Mouse (Mus musculus) B cell, adult 2 months (primary cell): ENCODE measurements at regions not wholly inside any gene's neighbourhood (a gene's known extent, or its start where the extent isn't known, plus 50 kb on each side); places are given as distances from the start of the nearest gene placed in this dataset.

Experiments used
- DNase-seq, 2 experiments: peaks; one replicate each; pipeline ENCODE4 v3.0.0; 2022

- DNase-seq: peak; percentile 17 to 18
Measured at GRCm38 (mm10) chr8:41824928-41825327, 408.1 kb upstream of the Frg1 start.

- no peak for DNase-seq
Measured at GRCm38 (mm10) chr8:41823041-41823440, 406.2 kb upstream of the Frg1 start.

- DNase-seq: no peak
Measured at GRCm38 (mm10) chr8:41821676-41822075, 404.8 kb upstream of the Frg1 start.

DNA sequence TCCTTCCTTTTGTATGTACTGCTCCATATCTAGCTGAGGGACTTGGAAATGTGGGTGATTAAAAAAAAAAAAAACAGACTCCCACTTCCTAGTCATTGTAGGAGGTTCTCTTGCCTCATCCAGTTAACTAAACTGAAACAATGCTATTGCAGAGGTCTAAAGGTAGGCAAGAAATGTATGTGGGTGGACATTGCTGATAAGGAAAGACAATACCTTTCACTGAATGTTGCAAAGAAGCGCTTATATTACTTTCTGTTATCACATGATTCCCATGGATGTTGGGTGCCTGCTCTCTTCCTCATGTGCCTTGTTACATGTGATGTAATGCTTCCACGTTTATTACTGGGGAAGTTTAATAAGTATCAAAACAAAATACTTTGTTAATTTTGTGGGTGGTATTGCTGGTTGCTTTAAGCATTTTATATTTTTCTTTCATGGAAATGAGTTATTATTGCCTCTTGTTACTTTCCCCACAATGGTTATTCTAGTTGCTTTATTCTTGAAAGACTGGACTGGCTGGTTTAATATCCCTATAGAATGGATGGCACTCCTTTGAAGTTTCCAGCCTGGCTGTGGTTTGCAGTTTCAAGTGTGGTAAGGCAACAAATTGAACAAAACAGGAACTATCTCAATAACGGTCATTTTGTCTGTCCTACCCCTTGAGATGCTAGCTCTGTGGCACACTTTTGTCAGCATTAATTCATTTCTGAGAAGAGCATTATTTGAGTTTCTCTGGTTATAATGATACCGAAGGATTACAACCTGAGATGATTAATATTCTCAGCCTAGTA, 403.9 kb upstream of the Frg1 start:
- no peak for DNase-seq

DNA sequence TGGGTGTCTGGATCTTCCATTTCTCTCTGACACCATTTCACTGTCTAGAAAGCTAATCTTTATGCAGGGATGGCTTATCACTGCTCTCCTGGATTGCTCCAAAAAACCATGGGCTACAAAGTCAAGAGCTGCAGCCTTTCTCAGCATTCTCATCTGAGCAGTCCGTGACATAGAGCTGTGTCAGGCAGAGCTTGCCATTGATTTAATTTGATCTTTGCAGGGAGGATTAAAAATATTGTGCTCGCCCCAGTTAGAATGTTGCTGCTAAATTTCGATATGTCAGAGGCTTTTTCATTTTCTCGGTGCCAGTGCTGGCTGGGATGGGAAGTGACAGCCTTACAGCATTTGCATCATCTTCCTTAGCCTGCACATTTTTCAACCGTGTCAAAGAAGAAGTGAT, 401.7 kb upstream of the Frg1 start:
- no peak for DNase-seq

GRCm38 (mm10) chr8:41818079-41818478, 401.2 kb upstream of the Frg1 start:
- DNase-seq: no peak

GRCm38 (mm10) chr8:41815272-41815671, 398.4 kb upstream of the Frg1 start:
- no peak for DNase-seq

GRCm38 (mm10) chr8:41795625-41796024, 378.8 kb upstream of the Frg1 start:
- no peak for DNase-seq

- no peak for DNase-seq
Measured at GRCm38 (mm10) chr8:41786952-41787861, 370.3 kb upstream of the Frg1 start.

DNA sequence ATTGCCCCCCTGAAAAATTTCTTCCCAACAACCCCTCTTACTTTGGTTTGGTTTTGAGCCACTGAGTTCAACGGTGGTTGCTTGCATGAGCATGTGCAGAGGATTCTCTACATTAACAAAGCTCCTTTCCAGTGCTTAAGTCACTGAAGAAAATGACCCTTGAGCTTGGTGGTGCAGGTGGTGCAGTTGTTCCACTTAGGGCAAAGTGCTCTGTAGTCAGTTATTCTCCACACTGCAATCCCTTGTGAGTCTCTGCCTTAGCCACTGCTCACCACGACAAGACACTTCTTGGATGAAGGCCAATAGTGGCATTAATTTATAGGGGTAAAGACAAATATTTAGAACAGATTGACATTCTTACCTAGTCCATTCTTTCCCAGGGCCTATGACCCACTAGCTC, 369.1 kb upstream of the Frg1 start:
- no peak for DNase-seq

GRCm38 (mm10) chr8:41782837-41783236, 366.0 kb upstream of the Frg1 start:
- no peak for DNase-seq

DNA sequence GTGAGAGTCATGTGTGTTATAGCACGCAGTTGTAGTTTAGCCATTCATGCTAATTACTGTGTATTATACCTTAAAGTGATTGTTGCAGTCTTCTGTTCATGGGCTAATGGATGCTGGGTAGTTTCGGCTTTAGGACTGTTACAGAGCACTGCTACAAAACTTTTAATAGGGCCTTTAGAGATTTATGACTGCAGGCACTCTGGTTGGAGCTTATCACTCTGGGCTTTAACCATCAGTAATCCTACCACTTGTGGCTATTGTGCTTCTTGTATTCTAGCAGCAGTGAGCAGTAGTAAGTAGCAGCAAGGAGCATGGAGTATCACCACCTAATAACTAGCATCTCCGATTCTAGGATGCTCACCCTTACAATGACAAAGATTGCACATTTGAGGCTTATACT, 362.6 kb upstream of the Frg1 start:
- DNase-seq: no peak

GRCm38 (mm10) chr8:41771729-41772128, 354.9 kb upstream of the Frg1 start:
- no peak for DNase-seq

GRCm38 (mm10) chr8:41753481-41753880, 336.6 kb upstream of the Frg1 start:
- DNase-seq: no peak

- DNase-seq: no peak
Measured at GRCm38 (mm10) chr8:41752641-41753040, 335.8 kb upstream of the Frg1 start.

- DNase-seq: no peak
Measured at GRCm38 (mm10) chr8:41747024-41747423, 330.1 kb upstream of the Frg1 start.

GRCm38 (mm10) chr8:41742796-41743670, 326.2 kb upstream of the Frg1 start:
- DNase-seq: no peak

GRCm38 (mm10) chr8:41717002-41717401, 300.1 kb upstream of the Frg1 start:
- DNase-seq: no peak

GRCm38 (mm10) chr8:41713634-41714330, 296.9 kb upstream of the Frg1 start:
- DNase-seq: no peak

- DNase-seq: no peak
Measured at GRCm38 (mm10) chr8:41703927-41704924, 287.4 kb upstream of the Frg1 start.
